Mouse (Mus musculus) midbrain, embryonic 16.5 days (tissue): ENCODE data around the gene Tgif2. TPM values are rescaled to one million over a fixed set of nuclear protein-coding genes. Genes with fewer than 3 reads are reported as not detected.

Experiments
- ATAC-seq: fragments of 200-750 bp; cut with Nextera tagmentation; 2 replicates; pipeline ENCODE4 v1.8.0; 2017; ENCODE audit warnings: moderate TSS enrichment
- H3K27ac ChIP-seq: fragments of 300-500 bp; sonication (generic); 2 replicates; pipeline ENCODE4 v1.5.1; 2014; ENCODE audit warnings: mild to moderate bottlenecking, low read length, mixed read lengths
- H3K27me3 ChIP-seq: fragments of 300-500 bp; sonication (generic); 2 replicates; pipeline ENCODE4 v1.6.1; 2014; ENCODE audit warnings: low read depth, low read length, mixed read lengths; ENCODE audit not compliant: control insufficient read depth, insufficient read depth
- H3K36me3 ChIP-seq: fragments of 300-500 bp; sonication (generic); 2 replicates; pipeline ENCODE4 v1.6.1; 2014; ENCODE audit warnings: mild to moderate bottlenecking, low read length, moderate library complexity, mixed read lengths; ENCODE audit not compliant: control insufficient read depth, insufficient read depth
- H3K4me1 ChIP-seq: fragments of 300-500 bp; sonication (generic); 2 replicates; pipeline ENCODE4 v1.6.1; 2014; ENCODE audit warnings: mild to moderate bottlenecking, low read length, mixed read lengths; ENCODE audit not compliant: control insufficient read depth, insufficient read depth
- H3K4me2 ChIP-seq: fragments of 300-500 bp; sonication (generic); 2 replicates; pipeline ENCODE4 v1.6.1; 2014; ENCODE audit warnings: mild to moderate bottlenecking, low read length, mixed read lengths
- H3K4me3 ChIP-seq: fragments of 300-500 bp; sonication (generic); 2 replicates; pipeline ENCODE4 v1.5.1; 2014; ENCODE audit warnings: low read depth, mild to moderate bottlenecking, low read length, moderate library complexity, mixed read lengths
- H3K9ac ChIP-seq: fragments of 300-500 bp; sonication (generic); 2 replicates; pipeline ENCODE4 v1.6.1; 2014; ENCODE audit warnings: low read depth, low read length, mixed read lengths
- H3K9me3 ChIP-seq: fragments of 300-500 bp; sonication (generic); replicated peaks from 2 replicates; pipeline ENCODE4 v1.6.1; 2014; ENCODE audit warnings: mild to moderate bottlenecking, low read length, mixed read lengths; ENCODE audit not compliant: control insufficient read depth, poor library complexity, severe bottlenecking
- WGBS: fragments of 180-500 bp; shearing (Covaris S2); extraction: QIAGEN DNeasy Blood & Tissue Kit; methylation state at CpG from one replicate; pipeline ENCODE4 v1.1.7; 2014; 5-methylcytosine and 5-hydroxymethylcytosine counted together
- polyA plus RNA-seq: library from polyadenylated mRNA; unstranded; fragments of >200 nt; fragmentation: Nextera tagmentation; extraction: Ambion mirVana; gene quantifications from 2 replicates; pipeline ENCODE4 v1.2.1, GENCODE M21; 2015

Gene Tgif2
- polyA plus RNA-seq, 1 experiment from 2014 or later = 12.5 TPM

DNA sequence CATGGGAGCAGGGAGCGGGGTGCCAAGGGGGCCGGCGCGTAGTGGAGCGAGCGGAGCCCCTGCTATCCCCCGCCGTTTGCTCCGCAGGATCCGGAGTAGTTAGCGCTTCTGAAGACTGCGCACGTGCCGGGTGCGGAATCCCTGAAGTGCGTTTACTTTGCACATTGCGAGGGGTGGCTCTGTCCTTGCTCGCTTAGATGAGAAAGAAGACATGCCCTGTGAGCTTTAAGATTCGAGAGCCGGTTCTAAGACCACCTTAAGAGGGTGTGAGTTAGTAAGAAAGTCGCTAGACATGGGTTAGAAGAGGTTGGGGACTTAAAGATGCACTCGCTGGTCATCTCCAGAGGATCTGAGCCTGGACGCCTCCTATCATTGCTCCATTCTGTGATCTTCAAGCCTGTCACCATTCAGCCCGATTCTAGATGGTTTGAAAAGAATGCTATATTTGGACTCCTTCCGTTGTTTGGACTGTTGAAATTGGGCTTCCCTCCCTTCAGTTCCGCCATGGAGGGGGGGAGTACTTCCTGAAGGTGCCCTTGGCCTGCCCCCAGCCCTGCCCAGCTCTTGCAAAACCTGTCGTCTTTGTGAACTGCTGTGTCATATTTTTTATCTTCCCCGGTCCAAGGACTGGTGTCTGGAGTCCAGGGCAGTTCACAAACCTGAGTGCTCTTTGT is 23.8 kb downstream of the Tgif2 start:
- 5% methylated on average over 28 of the region's 28 CpGs for WGBS
- Histone ChIP-seq H3K9ac (peak overlapping the region; percentile 92), H3K27ac (peak overlapping the region; percentile 71), H3K27me3 (no peaks in the 10 kb centered on the region), H3K4me3 (peak overlapping the region; percentile 98), H3K4me1 (peaks cover 24% of the 10 kb centered on the region), H3K36me3 (peaks cover 3% of the 10 kb centered on the region), H3K4me2 (peak overlapping the region; percentile 98), H3K9me3 (no peaks in the 10 kb centered on the region)
- ATAC-seq = no peak

- Histone ChIP-seq H3K4me3 (no peak overlapping the region), H3K27ac (no peak overlapping the region), H3K27me3 (no peaks in the 10 kb centered on the region), H3K4me2 (no peak overlapping the region), H3K9me3 (no peaks in the 10 kb centered on the region), H3K4me1 (peaks cover 24% of the 10 kb centered on the region), H3K36me3 (peaks cover 3% of the 10 kb centered on the region; the same call in 1 of the 2 replicates), H3K9ac (no peak overlapping the region)
- no peak for ATAC-seq
- WGBS = 80% methylated on average over 3 of the region's 3 CpGs
Observed at GRCm38 (mm10) chr2:156864481-156864880, 24.7 kb downstream of the Tgif2 start.

GRCm38 (mm10) chr2:156868994-156869393 is 29.2 kb downstream of the Tgif2 start:
- Histone ChIP-seq H3K27ac (no peak overlapping the region), H3K9me3 (no peaks in the 10 kb centered on the region), H3K27me3 (no peaks in the 10 kb centered on the region), H3K4me2 (no peak overlapping the region), H3K9ac (no peak overlapping the region), H3K4me1 (peaks cover 6% of the 10 kb centered on the region), H3K4me3 (no peak overlapping the region), H3K36me3 (peaks cover 9% of the 10 kb centered on the region)
- no peak for ATAC-seq
- 86% methylated on average over 8 of the region's 8 CpGs for WGBS

DNA sequence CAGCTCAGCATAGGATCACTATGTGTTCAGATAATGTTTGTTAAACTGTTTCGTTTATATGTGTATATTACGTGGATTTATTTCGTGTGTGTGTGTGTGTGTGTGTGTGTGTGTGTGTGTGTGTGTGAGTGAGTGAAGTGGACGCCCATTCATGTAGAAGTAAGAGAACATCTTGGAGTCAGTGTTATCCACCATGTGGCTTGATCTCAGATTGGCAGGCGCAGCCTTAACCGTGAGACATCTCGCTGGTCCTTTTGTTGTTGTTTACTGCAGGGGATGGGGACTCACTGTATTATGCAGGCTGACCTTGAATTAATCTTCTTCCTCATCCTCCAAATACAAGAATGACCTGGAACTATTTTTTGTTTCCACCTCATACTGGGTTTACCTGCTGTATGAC is 29.7 kb downstream of the Tgif2 start:
- ATAC-seq = no peak
- Histone ChIP-seq H3K4me2 (no peak overlapping the region), H3K27ac (no peak overlapping the region), H3K4me3 (no peak overlapping the region), H3K9ac (no peak overlapping the region), H3K36me3 (peaks cover 12% of the 10 kb centered on the region), H3K9me3 (no peaks in the 10 kb centered on the region), H3K27me3 (no peaks in the 10 kb centered on the region), H3K4me1 (peaks cover under 1% of the 10 kb centered on the region)
- WGBS = 89% methylated on average over 7 of the region's 7 CpGs

DNA sequence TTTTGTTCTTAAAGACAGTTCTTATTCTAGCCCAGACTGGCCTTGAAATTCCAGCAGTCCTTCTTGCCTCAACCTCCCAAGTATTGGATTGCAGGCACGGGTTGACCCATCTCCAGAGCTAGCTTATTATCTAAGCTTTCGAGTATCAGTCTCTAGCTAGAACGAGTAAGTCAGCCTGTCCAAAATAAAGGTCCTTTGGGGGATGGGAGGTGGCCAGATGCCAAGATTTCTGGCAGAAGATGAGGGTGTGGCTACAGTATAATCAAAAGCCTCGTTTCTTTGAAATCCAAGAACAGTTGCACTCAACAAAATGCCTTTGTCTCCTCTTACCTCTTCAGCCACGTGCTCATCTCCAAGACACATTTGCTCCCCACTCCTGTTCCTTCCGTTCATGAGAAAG is 30.7 kb downstream of the Tgif2 start:
- Histone ChIP-seq H3K27ac (no peak overlapping the region), H3K9me3 (no peaks in the 10 kb centered on the region), H3K4me3 (no peak overlapping the region), H3K27me3 (no peaks in the 10 kb centered on the region), H3K4me2 (no peak overlapping the region), H3K36me3 (peaks cover 14% of the 10 kb centered on the region), H3K9ac (no peak overlapping the region), H3K4me1 (no peaks in the 10 kb centered on the region)
- WGBS = 60% methylated on average over 6 of the region's 6 CpGs
- no peak for ATAC-seq

- 30% methylated on average over 5 of the region's 5 CpGs for WGBS
- no peak overlapping the region for H3K9ac ChIP-seq
- H3K9me3 ChIP-seq = no peaks in the 10 kb centered on the region
- H3K36me3 ChIP-seq = peaks cover 11% of the 10 kb centered on the region
- H3K4me2 ChIP-seq = no peak overlapping the region
- H3K4me3 ChIP-seq = no peak overlapping the region
- no peaks in the 10 kb centered on the region for H3K27me3 ChIP-seq
- ATAC-seq = no peak; the same call in 1 of the 2 replicates
- no peaks in the 10 kb centered on the region for H3K4me1 ChIP-seq
- H3K27ac ChIP-seq = no peak overlapping the region
Observed at GRCm38 (mm10) chr2:156873629-156874028, 33.8 kb downstream of the Tgif2 start.

- H3K27me3 ChIP-seq = no peaks in the 10 kb centered on the region
- no peaks in the 10 kb centered on the region for H3K4me1 ChIP-seq
- WGBS = 95% methylated on average over 8 of the region's 8 CpGs
- no peak for ATAC-seq
- H3K9ac ChIP-seq = no peak overlapping the region
- no peak overlapping the region for H3K27ac ChIP-seq
- no peaks in the 10 kb centered on the region for H3K9me3 ChIP-seq
- H3K36me3 ChIP-seq = peaks cover 11% of the 10 kb centered on the region
- no peak overlapping the region for H3K4me3 ChIP-seq
- no peak overlapping the region for H3K4me2 ChIP-seq
Observed at GRCm38 (mm10) chr2:156874047-156874759, 34.4 kb downstream of the Tgif2 start.

GRCm38 (mm10) chr2:156874760-156875510 is 35.1 kb downstream of the Tgif2 start:
- Histone ChIP-seq H3K4me1 (no peaks in the 10 kb centered on the region), H3K9me3 (no peaks in the 10 kb centered on the region), H3K36me3 (peaks cover 11% of the 10 kb centered on the region), H3K27ac (no peak overlapping the region), H3K4me2 (no peak overlapping the region), H3K27me3 (no peaks in the 10 kb centered on the region), H3K4me3 (no peak overlapping the region), H3K9ac (no peak overlapping the region)
- WGBS = 95% methylated on average over 4 of the region's 4 CpGs
- no peak for ATAC-seq

DNA sequence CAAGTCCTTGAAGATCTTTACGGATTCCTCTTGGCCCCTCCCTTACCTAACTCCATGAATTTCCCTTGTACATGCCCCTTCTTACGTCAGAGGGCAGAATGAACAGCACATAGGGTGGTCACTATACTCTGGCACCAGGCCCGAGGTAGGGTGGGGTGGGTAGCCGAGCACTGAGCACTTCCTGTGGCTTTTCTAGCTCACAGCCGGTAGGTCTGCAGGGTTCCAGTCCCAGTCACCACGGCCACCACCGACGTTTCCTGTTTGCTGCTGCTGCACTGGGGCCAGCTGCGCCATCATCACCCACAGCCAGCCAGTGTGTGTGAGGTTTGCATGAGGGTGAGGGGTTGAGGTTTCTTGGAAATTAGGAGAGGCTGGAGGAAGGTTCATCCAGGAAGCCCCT is 37.9 kb downstream of the Tgif2 start:
- ATAC-seq = no peak
- WGBS = 72% methylated on average over 9 of the region's 9 CpGs
- H3K4me3 ChIP-seq = no peak overlapping the region

More for the DNA sequence above, 37.9 kb downstream of the Tgif2 start:
- Histone ChIP-seq H3K4me1 (no peaks in the 10 kb centered on the region), H3K9me3 (no peaks in the 10 kb centered on the region), H3K27me3 (no peaks in the 10 kb centered on the region), H3K27ac (no peak overlapping the region), H3K36me3 (peaks cover 9% of the 10 kb centered on the region; the same call in 1 of the 2 replicates), H3K9ac (no peak overlapping the region), H3K4me2 (no peak overlapping the region)
